Mouse (Mus musculus) forebrain, embryonic 16.5 days (tissue): ENCODE measurements at regions not wholly inside any gene's neighbourhood (a gene's known extent, or its start where the extent isn't known, plus 50 kb on each side); places are given as distances from the start of the nearest gene placed in this dataset.

Experiments
- ATAC-seq: fragments of 200-750 bp; cut with Nextera tagmentation; 2 replicates; pipeline ENCODE4 v1.8.0; 2017; ENCODE audit warnings: mild to moderate bottlenecking, moderate library complexity
- H3K27ac ChIP-seq: fragments of 300-500 bp; sonication (generic); 2 replicates; pipeline ENCODE4 v1.5.1; 2014; ENCODE audit warnings: low read length, control low read depth
- H3K27me3 ChIP-seq: fragments of 300-500 bp; sonication (generic); replicated peaks from 2 replicates; pipeline ENCODE4 v1.6.1; 2014; ENCODE audit warnings: low read length; ENCODE audit not compliant: control insufficient read depth, insufficient read depth
- H3K36me3 ChIP-seq: fragments of 300-500 bp; sonication (generic); 2 replicates; pipeline ENCODE4 v1.6.1; 2014; ENCODE audit not compliant: control insufficient read depth, insufficient read depth
- H3K4me1 ChIP-seq: fragments of 300-500 bp; sonication (generic); replicated peaks from 2 replicates; pipeline ENCODE4 v1.6.1; 2014; ENCODE audit warnings: low read length; ENCODE audit not compliant: control insufficient read depth, insufficient read depth
- H3K4me2 ChIP-seq: fragments of 300-500 bp; sonication (generic); 2 replicates; pipeline ENCODE4 v1.6.1; 2014; ENCODE audit warnings: mild to moderate bottlenecking, low read length, control low read depth
- H3K4me3 ChIP-seq: fragments of 300-500 bp; sonication (generic); replicated peaks from 2 replicates; pipeline ENCODE4 v1.5.1; 2014; ENCODE audit warnings: mild to moderate bottlenecking, low read length, control low read depth
- H3K9ac ChIP-seq: fragments of 300-500 bp; sonication (generic); replicated peaks from 2 replicates; pipeline ENCODE4 v1.6.1; 2014; ENCODE audit warnings: low read depth, low read length, control low read depth
- H3K9me3 ChIP-seq: fragments of 300-500 bp; sonication (generic); 2 replicates; pipeline ENCODE4 v1.6.1; 2016; ENCODE audit warnings: low read length; ENCODE audit not compliant: control insufficient read depth
- WGBS: fragments of 180-500 bp; shearing (Covaris S2); extraction: QIAGEN DNeasy Blood & Tissue Kit; methylation state at CpG from one replicate; pipeline ENCODE4 v1.1.7; 2014; 5-methylcytosine and 5-hydroxymethylcytosine counted together

- Histone ChIP-seq H3K9ac (no peak overlapping the region), H3K36me3 (no peaks in the 10 kb centered on the region), H3K4me2 (no peak overlapping the region), H3K4me3 (no peak overlapping the region), H3K27ac (no peak overlapping the region), H3K27me3 (no peaks in the 10 kb centered on the region), H3K4me1 (no peaks in the 10 kb centered on the region), H3K9me3 (no peaks in the 10 kb centered on the region)
- ATAC-seq = no peak
Measured at GRCm38 (mm10) chr17:10110375-10110675, 209.3 kb downstream of the Qk start.

GRCm38 (mm10) chr17:10109511-10110374, 209.9 kb downstream of the Qk start:
- no peak overlapping the region for H3K4me3 ChIP-seq
- no peak overlapping the region for H3K27ac ChIP-seq
- no peak overlapping the region for H3K9ac ChIP-seq
- WGBS = 35% methylated on average over 8 of the region's 8 CpGs
- no peak for ATAC-seq
- H3K4me1 ChIP-seq = no peaks in the 10 kb centered on the region
- H3K27me3 ChIP-seq = no peaks in the 10 kb centered on the region
- no peaks in the 10 kb centered on the region for H3K9me3 ChIP-seq
- no peak overlapping the region for H3K4me2 ChIP-seq
- H3K36me3 ChIP-seq = no peaks in the 10 kb centered on the region

- Histone ChIP-seq H3K9ac (no peak overlapping the region), H3K4me1 (no peaks in the 10 kb centered on the region), H3K9me3 (no peaks in the 10 kb centered on the region), H3K4me2 (no peak overlapping the region), H3K36me3 (no peaks in the 10 kb centered on the region), H3K27me3 (no peaks in the 10 kb centered on the region), H3K4me3 (no peak overlapping the region), H3K27ac (no peak overlapping the region)
- no peak for ATAC-seq
- WGBS = 85% methylated on average over 3 of the region's 3 CpGs
Measured at GRCm38 (mm10) chr17:10105299-10105698, 214.4 kb downstream of the Qk start.

GRCm38 (mm10) chr17:10098199-10098598, 221.5 kb downstream of the Qk start:
- Histone ChIP-seq H3K27me3 (no peaks in the 10 kb centered on the region), H3K9ac (no peak overlapping the region), H3K4me3 (no peak overlapping the region), H3K4me1 (peaks cover 6% of the 10 kb centered on the region), H3K27ac (no peak overlapping the region; the same call in 1 of the 2 replicates), H3K9me3 (no peaks in the 10 kb centered on the region), H3K36me3 (no peaks in the 10 kb centered on the region), H3K4me2 (no peak overlapping the region)
- WGBS = 63% methylated on average over 4 of the region's 4 CpGs
- no peak for ATAC-seq

GRCm38 (mm10) chr17:10097691-10098090, 222.0 kb downstream of the Qk start:
- Histone ChIP-seq H3K27me3 (no peaks in the 10 kb centered on the region), H3K4me1 (peaks cover 6% of the 10 kb centered on the region), H3K9me3 (no peaks in the 10 kb centered on the region), H3K4me3 (no peak overlapping the region), H3K36me3 (no peaks in the 10 kb centered on the region), H3K27ac (no peak overlapping the region; the same call in 1 of the 2 replicates), H3K9ac (no peak overlapping the region), H3K4me2 (no peak overlapping the region)
- 0 out of 2 replicates have a peak, but pooled peaks have one; percentile 26 for ATAC-seq

GRCm38 (mm10) chr17:10095841-10096301, 223.8 kb downstream of the Qk start:
- Histone ChIP-seq H3K27me3 (no peaks in the 10 kb centered on the region), H3K27ac (no peak overlapping the region)
- 86% methylated on average over 3 of the region's 3 CpGs for WGBS

GRCm38 (mm10) chr17:10094108-10094521, 225.5 kb downstream of the Qk start:
- H3K36me3 ChIP-seq = no peaks in the 10 kb centered on the region

More at GRCm38 (mm10) chr17:10095841-10096301, 223.8 kb downstream of the Qk start:
- peaks cover 6% of the 10 kb centered on the region for H3K4me1 ChIP-seq
- H3K36me3 ChIP-seq = no peaks in the 10 kb centered on the region
- H3K4me3 ChIP-seq = no peak overlapping the region
- no peak overlapping the region for H3K9ac ChIP-seq
- no peak for ATAC-seq
- no peak overlapping the region for H3K4me2 ChIP-seq
- 0 out of 2 replicates have a peak, but pooled peaks cover 3% of the 10 kb centered on the region for H3K9me3 ChIP-seq

GRCm38 (mm10) chr17:10093437-10094107, 226.1 kb downstream of the Qk start:
- Histone ChIP-seq H3K4me1 (peaks cover 6% of the 10 kb centered on the region), H3K27me3 (no peaks in the 10 kb centered on the region), H3K27ac (no peak overlapping the region), H3K36me3 (no peaks in the 10 kb centered on the region), H3K4me3 (no peak overlapping the region), H3K9me3 (0 out of 2 replicates have a peak, but pooled peaks cover 3% of the 10 kb centered on the region), H3K4me2 (no peak overlapping the region), H3K9ac (no peak overlapping the region)
- WGBS = 72% methylated on average over 8 of the region's 8 CpGs
- ATAC-seq = no peak

More at GRCm38 (mm10) chr17:10094108-10094521, 225.5 kb downstream of the Qk start:
- Histone ChIP-seq H3K9me3 (0 out of 2 replicates have a peak, but pooled peaks cover 3% of the 10 kb centered on the region), H3K4me3 (no peak overlapping the region), H3K9ac (no peak overlapping the region), H3K27me3 (no peaks in the 10 kb centered on the region), H3K4me2 (no peak overlapping the region), H3K4me1 (peaks cover 6% of the 10 kb centered on the region), H3K27ac (no peak overlapping the region)
- WGBS = 84% methylated on average over 3 of the region's 3 CpGs
- ATAC-seq = no peak

- no peaks in the 10 kb centered on the region for H3K36me3 ChIP-seq
- H3K4me3 ChIP-seq = no peak overlapping the region
- H3K9ac ChIP-seq = no peak overlapping the region
- H3K4me2 ChIP-seq = no peak overlapping the region
- ATAC-seq = no peak
- H3K27me3 ChIP-seq = no peaks in the 10 kb centered on the region
- 88% methylated on average over 7 of the region's 7 CpGs for WGBS
- no peak overlapping the region for H3K27ac ChIP-seq
- 0 out of 2 replicates have a peak, but pooled peaks cover 2% of the 10 kb centered on the region for H3K9me3 ChIP-seq
- H3K4me1 ChIP-seq = no peaks in the 10 kb centered on the region
Measured at GRCm38 (mm10) chr17:10087192-10087886, 232.3 kb downstream of the Qk start.
